Mouse (Mus musculus) embryonic facial prominence, embryonic 13.5 days (tissue): ENCODE results near the gene Styk1. TPM values are rescaled to one million over a fixed set of nuclear protein-coding genes. Genes with fewer than 3 reads are reported as not detected.

Experiments used
- ATAC-seq: fragments of 200-750 bp; cut with Nextera tagmentation; 2 replicates; pipeline ENCODE4 v1.8.0; 2017; ENCODE audit warnings: low read depth; ENCODE audit not compliant: insufficient number of reproducible peaks, insufficient read depth, low FRiP score, low TSS enrichment
- H3K27ac ChIP-seq: fragments of 300-500 bp; sonication (generic); 2 replicates; pipeline ENCODE4 v1.5.1; 2015; ENCODE audit warnings: moderate library complexity, mild to moderate bottlenecking, inconsistent platforms
- H3K27me3 ChIP-seq: fragments of 300-500 bp; sonication (generic); 2 replicates; pipeline ENCODE4 v1.6.1; 2015; ENCODE audit warnings: mild to moderate bottlenecking, inconsistent platforms
- H3K36me3 ChIP-seq: fragments of 300-500 bp; sonication (generic); 2 replicates; pipeline ENCODE4 v1.6.1; 2015; ENCODE audit warnings: mild to moderate bottlenecking, inconsistent platforms
- H3K4me1 ChIP-seq: fragments of 300-500 bp; sonication (generic); 2 replicates; pipeline ENCODE4 v1.6.1; 2015; ENCODE audit warnings: inconsistent platforms
- H3K4me2 ChIP-seq: fragments of 300-500 bp; sonication (generic); 2 replicates; pipeline ENCODE4 v1.6.1; 2015; ENCODE audit warnings: moderate library complexity, mild to moderate bottlenecking, inconsistent platforms
- H3K4me3 ChIP-seq: fragments of 300-500 bp; sonication (generic); 2 replicates; pipeline ENCODE4 v1.5.1; 2015; ENCODE audit warnings: mild to moderate bottlenecking, inconsistent platforms
- H3K9ac ChIP-seq: fragments of 300-500 bp; sonication (generic); 2 replicates; pipeline ENCODE4 v1.6.1; 2015; ENCODE audit warnings: mild to moderate bottlenecking, inconsistent platforms
- H3K9me3 ChIP-seq: fragments of 300-500 bp; sonication (generic); 2 replicates; pipeline ENCODE4 v1.6.1; 2016; ENCODE audit warnings: inconsistent platforms
- WGBS: fragments of 180-500 bp; shearing (Covaris S2); methylation state at CpG from one replicate; pipeline ENCODE4 v1.1.7; 2015; ENCODE audit warnings: mixed read lengths; 5-methylcytosine and 5-hydroxymethylcytosine counted together
- polyA plus RNA-seq: library from polyadenylated mRNA; unstranded; fragments of >200 nt; fragmentation: Nextera tagmentation; extraction: Ambion mirVana; gene quantifications from 2 replicates; pipeline ENCODE4 v1.2.1, GENCODE M21; 2015

The Styk1 gene
- polyA plus RNA-seq, 1 experiment from 2014 or later, result 0.65 TPM

GRCm38 (mm10) chr6:131383713-131384330, 30.4 kb upstream of the Styk1 start:
- H3K9me3 ChIP-seq, result no peaks in the 10 kb centered on the region
- H3K4me1 ChIP-seq, result peaks cover 35% of the 10 kb centered on the region
- no peak overlapping the region; the same call in 1 of the 2 replicates for H3K27ac ChIP-seq
- no peak overlapping the region for H3K4me2 ChIP-seq
- ATAC-seq, result no peak
- H3K36me3 ChIP-seq, result peaks cover 21% of the 10 kb centered on the region
- no peaks in the 10 kb centered on the region for H3K27me3 ChIP-seq
- 33% methylated on average over 6 of the region's 6 CpGs for WGBS
- no peak overlapping the region for H3K4me3 ChIP-seq
- no peak overlapping the region; the same call in 1 of the 2 replicates for H3K9ac ChIP-seq

- ATAC-seq, result no peak
- Histone ChIP-seq H3K4me3 (no peak overlapping the region), H3K27ac (no peak overlapping the region), H3K9me3 (no peaks in the 10 kb centered on the region), H3K9ac (no peak overlapping the region), H3K4me1 (peaks cover 32% of the 10 kb centered on the region), H3K27me3 (no peaks in the 10 kb centered on the region), H3K36me3 (peaks cover 29% of the 10 kb centered on the region), H3K4me2 (no peak overlapping the region)
- 40% methylated on average over 3 of the region's 3 CpGs for WGBS
Measured at GRCm38 (mm10) chr6:131382984-131383337, 29.6 kb upstream of the Styk1 start.

DNA sequence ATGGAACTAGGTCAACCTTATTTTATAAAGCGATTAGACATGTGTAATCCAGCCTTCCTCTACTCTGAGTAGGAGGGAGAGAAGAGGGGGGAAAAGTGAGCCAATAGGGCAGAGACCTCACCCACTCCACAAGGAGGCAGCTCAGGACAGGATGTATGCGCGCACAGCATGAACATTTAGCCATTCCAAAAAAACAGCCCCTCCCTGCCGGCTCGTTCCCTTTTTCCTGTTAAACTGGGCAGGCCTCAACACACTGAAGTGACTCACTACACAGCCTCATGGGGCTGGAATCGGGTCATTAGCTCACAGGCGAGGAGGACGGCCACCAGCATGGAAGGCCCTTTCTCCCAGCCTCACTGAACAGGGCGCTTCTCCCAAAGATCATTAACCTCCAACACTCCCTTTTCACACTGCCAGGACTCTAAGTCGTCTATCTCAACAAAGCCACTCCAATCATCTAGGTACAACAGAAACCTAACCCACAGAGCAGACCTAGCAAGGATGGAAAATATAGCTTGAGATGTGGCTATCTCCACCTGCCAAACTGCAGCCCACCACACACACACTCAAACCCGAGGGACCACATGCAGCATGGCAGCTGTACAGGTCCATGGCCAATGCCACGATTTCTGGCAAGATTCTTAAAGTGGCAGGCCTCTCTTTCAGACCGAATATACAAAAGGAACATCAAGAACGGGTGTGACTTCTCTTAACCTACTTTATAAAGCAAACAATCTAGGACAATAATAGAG, 29.0 kb upstream of the Styk1 start:
- Histone ChIP-seq H3K27ac (no peak overlapping the region), H3K4me3 (no peak overlapping the region), H3K4me1 (peaks cover 31% of the 10 kb centered on the region), H3K27me3 (no peaks in the 10 kb centered on the region), H3K36me3 (peaks cover 34% of the 10 kb centered on the region), H3K4me2 (no peak overlapping the region), H3K9me3 (no peaks in the 10 kb centered on the region), H3K9ac (no peak overlapping the region)
- ATAC-seq, result no peak
- 62% methylated on average over 14 of the region's 14 CpGs for WGBS

DNA sequence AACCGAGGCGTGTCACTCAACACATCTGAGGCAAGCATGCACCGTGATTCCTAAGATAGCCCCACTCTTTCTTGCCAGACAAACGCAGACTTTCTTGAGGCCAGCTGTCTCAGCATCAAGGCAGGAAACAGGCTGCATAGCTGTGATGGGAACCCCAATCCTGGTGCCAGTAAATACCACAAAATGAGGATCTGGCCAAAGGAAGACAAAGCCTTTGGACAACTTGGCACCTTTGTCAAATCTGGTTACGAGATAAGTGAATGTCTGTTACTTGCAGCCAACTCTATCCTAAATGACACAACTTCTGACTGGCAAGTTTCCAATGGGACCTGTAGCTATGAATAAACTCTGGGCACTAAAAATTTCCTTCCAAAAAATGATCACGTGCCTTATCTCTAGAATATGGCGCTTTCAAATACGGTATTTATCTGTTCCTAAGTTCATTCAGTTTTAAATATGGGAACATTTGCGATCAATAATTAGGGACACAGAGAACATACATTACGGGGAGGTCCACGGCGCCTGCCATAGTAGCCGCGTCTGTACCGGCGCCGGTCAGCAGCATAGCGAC, 25.5 kb upstream of the Styk1 start:
- H3K9me3 ChIP-seq, result no peaks in the 10 kb centered on the region
- H3K9ac ChIP-seq, result no peak overlapping the region
- WGBS, result 94% methylated on average over 18 of the region's 18 CpGs
- H3K27me3 ChIP-seq, result no peaks in the 10 kb centered on the region
- H3K4me3 ChIP-seq, result no peak overlapping the region
- no peak overlapping the region for H3K4me2 ChIP-seq
- peaks cover 15% of the 10 kb centered on the region for H3K4me1 ChIP-seq
- no peak overlapping the region for H3K27ac ChIP-seq
- no peak for ATAC-seq
- H3K36me3 ChIP-seq, result peaks cover 64% of the 10 kb centered on the region

- Histone ChIP-seq H3K27me3 (no peaks in the 10 kb centered on the region), H3K27ac (no peak overlapping the region), H3K4me2 (no peak overlapping the region), H3K9ac (no peak overlapping the region), H3K4me1 (peaks cover 5% of the 10 kb centered on the region), H3K9me3 (no peaks in the 10 kb centered on the region), H3K36me3 (peaks cover 70% of the 10 kb centered on the region), H3K4me3 (no peak overlapping the region)
- no peak for ATAC-seq
- WGBS, result 95% methylated on average over 5 of the region's 5 CpGs
Measured at GRCm38 (mm10) chr6:131377378-131377777, 24.0 kb upstream of the Styk1 start.

DNA sequence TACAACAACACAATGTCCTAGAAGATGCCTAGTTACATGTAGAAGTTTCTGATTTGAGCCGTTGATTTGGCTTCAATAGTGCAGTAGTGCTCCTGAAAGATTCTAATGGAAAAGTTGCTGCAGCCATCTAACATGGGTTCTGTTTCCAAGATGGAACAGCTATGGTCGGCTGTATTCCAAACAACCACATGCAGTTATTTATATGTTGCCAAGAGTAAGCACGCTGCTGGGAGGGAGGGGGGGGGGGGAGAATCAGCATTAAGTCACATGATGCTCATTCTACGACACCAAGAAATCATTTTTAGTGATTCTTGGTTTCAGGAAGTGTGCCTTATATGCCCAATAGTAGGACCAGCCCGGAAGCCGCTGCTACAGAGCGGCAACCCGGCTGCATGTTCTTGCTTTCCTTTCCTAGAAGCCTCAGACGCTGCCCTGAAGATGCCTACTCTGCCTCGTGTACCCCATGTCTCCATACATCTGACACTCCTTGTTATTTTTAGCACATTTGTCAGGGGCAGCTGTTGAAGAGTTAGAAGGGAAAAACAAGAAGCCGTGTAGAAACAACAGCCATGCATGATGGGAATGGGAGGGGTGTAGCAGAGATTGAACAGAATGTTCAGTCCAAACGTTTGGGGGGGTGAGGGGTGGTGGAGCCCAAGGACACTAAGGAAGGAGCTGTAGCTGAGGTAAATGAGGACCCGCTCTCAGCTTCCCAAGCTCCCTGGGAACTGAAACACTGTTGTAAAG, 21.4 kb upstream of the Styk1 start:
- Histone ChIP-seq H3K4me2 (no peak overlapping the region), H3K27me3 (no peaks in the 10 kb centered on the region), H3K9me3 (no peaks in the 10 kb centered on the region), H3K4me3 (no peak overlapping the region), H3K4me1 (no peaks in the 10 kb centered on the region), H3K27ac (no peak overlapping the region), H3K9ac (no peak overlapping the region), H3K36me3 (peaks cover 81% of the 10 kb centered on the region)
- ATAC-seq, result no peak
- 84% methylated on average over 13 of the region's 13 CpGs for WGBS

DNA sequence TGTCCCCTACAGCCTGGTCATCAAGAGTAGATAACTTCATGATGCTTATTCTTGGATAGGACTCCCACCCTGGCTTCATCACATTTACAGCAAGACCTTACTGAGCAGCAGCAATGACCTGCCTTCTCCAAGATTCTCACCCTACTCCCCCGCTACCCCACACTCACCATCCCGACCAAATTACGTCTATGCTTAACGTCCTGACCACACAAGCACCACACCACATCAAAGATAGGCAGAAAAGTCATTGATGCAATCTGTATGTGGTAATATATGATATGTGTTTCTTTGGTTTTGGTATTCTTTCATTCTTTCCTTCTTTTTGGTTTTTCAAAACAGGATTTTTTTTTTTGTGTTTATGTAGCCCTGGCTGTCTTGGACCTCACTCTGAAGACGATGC, 19.8 kb upstream of the Styk1 start:
- no peaks in the 10 kb centered on the region for H3K27me3 ChIP-seq
- no peak overlapping the region for H3K9ac ChIP-seq
- no peak overlapping the region for H3K4me3 ChIP-seq
- no peak overlapping the region for H3K27ac ChIP-seq
- H3K4me2 ChIP-seq, result no peak overlapping the region
- no peaks in the 10 kb centered on the region for H3K4me1 ChIP-seq
- H3K36me3 ChIP-seq, result peaks cover 78% of the 10 kb centered on the region
- no peak for ATAC-seq
- 79% methylated on average over 5 of the region's 5 CpGs for WGBS
- no peaks in the 10 kb centered on the region for H3K9me3 ChIP-seq

GRCm38 (mm10) chr6:131370767-131371166, 17.4 kb upstream of the Styk1 start:
- peaks cover 71% of the 10 kb centered on the region for H3K36me3 ChIP-seq
- WGBS, result 93% methylated on average over 5 of the region's 5 CpGs
- no peak overlapping the region for H3K9ac ChIP-seq
- no peak overlapping the region for H3K27ac ChIP-seq
- H3K4me2 ChIP-seq, result no peak overlapping the region
- H3K4me1 ChIP-seq, result no peaks in the 10 kb centered on the region
- ATAC-seq, result no peak
- no peaks in the 10 kb centered on the region for H3K9me3 ChIP-seq
- no peaks in the 10 kb centered on the region for H3K27me3 ChIP-seq
- H3K4me3 ChIP-seq, result no peak overlapping the region

DNA sequence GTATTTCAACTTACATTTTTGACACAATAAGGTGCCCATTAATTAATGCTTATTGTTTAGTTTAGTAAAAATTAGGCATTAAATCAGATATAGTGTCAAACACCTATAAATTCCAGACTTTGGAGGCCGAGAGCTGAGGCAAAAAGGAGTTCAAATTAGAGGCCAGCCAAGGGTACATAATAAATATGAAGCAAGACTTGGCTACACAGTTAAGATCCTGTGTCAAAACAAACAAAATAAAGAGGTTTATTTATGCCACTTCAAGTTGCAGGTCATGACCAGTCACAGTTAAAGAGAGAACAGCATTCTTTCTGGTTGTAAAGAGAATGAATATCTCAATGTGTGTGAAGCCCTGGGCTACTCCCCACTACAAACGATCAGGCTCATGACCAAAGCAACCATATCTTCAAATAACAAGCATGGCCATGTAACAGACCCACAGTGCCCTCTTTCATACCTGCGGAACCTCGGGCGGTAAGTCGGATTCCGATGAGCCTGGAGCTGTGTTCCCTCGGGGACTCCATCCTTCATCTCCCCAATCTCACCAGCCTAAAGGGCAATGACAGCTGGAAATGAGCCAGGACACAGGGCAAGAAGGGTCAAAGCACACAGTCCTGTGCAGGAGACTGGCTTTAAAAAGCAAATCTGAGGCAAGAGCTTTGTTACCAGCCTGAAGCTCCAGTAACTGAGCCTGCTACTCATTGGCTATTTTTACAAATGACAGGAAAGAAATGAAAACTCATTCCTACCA, 16.6 kb upstream of the Styk1 start:
- Histone ChIP-seq H3K9ac (no peak overlapping the region), H3K27me3 (no peaks in the 10 kb centered on the region), H3K4me2 (no peak overlapping the region), H3K36me3 (peaks cover 68% of the 10 kb centered on the region), H3K4me1 (no peaks in the 10 kb centered on the region), H3K9me3 (no peaks in the 10 kb centered on the region), H3K27ac (no peak overlapping the region), H3K4me3 (no peak overlapping the region)
- 72% methylated on average over 8 of the region's 8 CpGs for WGBS
- no peak for ATAC-seq

DNA sequence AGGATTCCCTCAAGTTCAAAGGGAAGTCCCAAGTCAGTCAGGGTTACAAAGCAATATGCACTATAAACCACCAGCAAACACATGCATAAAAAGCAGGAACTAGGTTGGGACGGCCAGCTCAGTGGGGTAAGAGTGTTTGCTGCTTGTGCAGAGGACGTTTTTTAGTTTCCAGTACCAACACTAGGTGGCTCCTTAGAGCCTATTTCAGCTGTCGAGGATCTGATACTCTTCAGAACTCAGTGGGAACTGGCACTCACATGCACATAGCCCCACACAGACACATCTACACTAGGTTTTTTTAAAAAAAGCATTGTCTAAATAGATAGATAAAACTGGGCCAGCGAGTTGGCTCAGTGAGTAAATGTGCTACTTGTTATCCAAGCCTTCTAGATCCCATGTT, 13.7 kb upstream of the Styk1 start:
- 46% methylated on average over 4 of the region's 4 CpGs for WGBS

GRCm38 (mm10) chr6:131364353-131364752, 11.0 kb upstream of the Styk1 start:
- no peaks in the 10 kb centered on the region for H3K9me3 ChIP-seq
- no peak overlapping the region for H3K4me3 ChIP-seq
- peaks cover 46% of the 10 kb centered on the region for H3K36me3 ChIP-seq
- no peak overlapping the region for H3K9ac ChIP-seq
- no peak overlapping the region for H3K4me2 ChIP-seq
- no peaks in the 10 kb centered on the region for H3K27me3 ChIP-seq
- 90% methylated on average over 2 of the region's 2 CpGs for WGBS
- ATAC-seq, result no peak
- no peak overlapping the region for H3K27ac ChIP-seq
- H3K4me1 ChIP-seq, result no peaks in the 10 kb centered on the region

More for the DNA sequence above, 13.7 kb upstream of the Styk1 start:
- H3K4me1 ChIP-seq, result no peaks in the 10 kb centered on the region
- H3K4me3 ChIP-seq, result no peak overlapping the region
- H3K27ac ChIP-seq, result no peak overlapping the region
- H3K9me3 ChIP-seq, result no peaks in the 10 kb centered on the region
- no peak for ATAC-seq
- H3K27me3 ChIP-seq, result no peaks in the 10 kb centered on the region
- peaks cover 68% of the 10 kb centered on the region for H3K36me3 ChIP-seq
- no peak overlapping the region for H3K4me2 ChIP-seq
- no peak overlapping the region for H3K9ac ChIP-seq
